Mouse (Mus musculus) forebrain, embryonic 14.5 days (tissue): ENCODE results near the gene Hddc3. TPM values are rescaled to one million over a fixed set of nuclear protein-coding genes. Genes with fewer than 3 reads are reported as not detected.

ENCODE experiments used
- ATAC-seq: fragments of 200-750 bp; cut with Nextera tagmentation; 2 replicates; pipeline ENCODE4 v1.8.0; 2017; ENCODE audit warnings: mild to moderate bottlenecking, moderate library complexity
- DNase-seq: peaks from one replicate; pipeline ENCODE4 v3.0.0-alpha.2; 2015; ENCODE audit warnings: low spot score
- H3K27ac ChIP-seq: fragments of 300-500 bp; sonication (generic); 2 replicates; pipeline ENCODE4 v1.5.1; 2014; ENCODE audit warnings: low read depth, mild to moderate bottlenecking, control low read depth, low read length, moderate library complexity
- H3K27me3 ChIP-seq: fragments of 300-500 bp; sonication (generic); replicated peaks from 2 replicates; pipeline ENCODE4 v1.6.1; 2014; ENCODE audit warnings: low read length, control low read depth, mixed read lengths; ENCODE audit not compliant: control insufficient read depth, insufficient read depth
- H3K36me3 ChIP-seq: fragments of 300-500 bp; sonication (generic); 2 replicates; pipeline ENCODE4 v1.6.1; 2014; ENCODE audit warnings: low read length, control low read depth; ENCODE audit not compliant: control insufficient read depth, insufficient read depth
- H3K4me1 ChIP-seq: fragments of 300-500 bp; sonication (generic); 2 replicates; pipeline ENCODE4 v1.6.1; 2014; ENCODE audit warnings: antibody characterized with exemption, low read length, control low read depth; ENCODE audit not compliant: control insufficient read depth, insufficient read depth
- H3K4me2 ChIP-seq: fragments of 300-500 bp; sonication (generic); 2 replicates; pipeline ENCODE4 v1.6.1; 2014; ENCODE audit warnings: mild to moderate bottlenecking, control low read depth, low read length
- H3K4me3 ChIP-seq: fragments of 300-500 bp; sonication (generic); 2 replicates; pipeline ENCODE4 v1.5.1; 2014; ENCODE audit warnings: low read depth, low read length, control low read depth
- H3K9ac ChIP-seq: fragments of 300-500 bp; sonication (generic); 2 replicates; pipeline ENCODE4 v1.6.1; 2014; ENCODE audit warnings: mild to moderate bottlenecking, low read length, control low read depth, moderate library complexity
- H3K9me3 ChIP-seq: fragments of 300-500 bp; sonication (generic); replicated peaks from 2 replicates; pipeline ENCODE4 v1.6.1; 2016; ENCODE audit warnings: low read length, control low read depth, mixed read lengths; ENCODE audit not compliant: control insufficient read depth
- WGBS: fragments of 180-500 bp; shearing (Covaris S2); extraction: QIAGEN DNeasy Blood & Tissue Kit; methylation state at CpG from one replicate; pipeline ENCODE4 v1.1.7; 2014; 5-methylcytosine and 5-hydroxymethylcytosine counted together
- polyA plus RNA-seq: library from polyadenylated mRNA; unstranded; fragments of >200 nt; fragmentation: Nextera tagmentation; extraction: Ambion mirVana; gene quantifications from 2 replicates; pipeline ENCODE4 v1.2.1, GENCODE M21; 2014

Gene Hddc3
- polyA plus RNA-seq, 1 experiment from 2014 or later, result 30.7 TPM

DNA sequence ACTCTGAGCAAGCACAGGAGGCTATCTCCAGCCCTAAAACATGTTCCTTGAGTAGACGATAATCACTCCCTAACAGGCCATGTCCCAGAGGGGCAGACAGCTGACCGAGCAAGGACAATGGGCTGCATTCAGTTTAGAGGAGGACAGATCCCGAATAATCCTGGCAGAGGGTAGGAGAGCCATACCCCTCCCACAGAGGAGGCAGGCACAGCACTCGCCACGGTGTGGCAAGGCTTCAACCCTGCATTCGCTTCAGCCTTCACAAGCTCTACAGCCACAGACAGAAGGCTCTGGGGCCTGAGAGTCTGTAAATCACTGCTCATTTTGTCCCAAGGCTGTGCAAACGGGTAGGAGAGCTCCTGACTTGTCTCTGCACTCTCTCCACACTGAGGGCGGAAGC lies 14.3 kb downstream of the Hddc3 start:
- H3K27ac ChIP-seq, result peak overlapping the region; percentile 44; the same call in 1 of the 2 replicates
- DNase-seq (peak; percentile 30), ATAC-seq (no peak)
- no peaks in the 10 kb centered on the region for H3K27me3 ChIP-seq
- H3K36me3 ChIP-seq, result peaks cover 75% of the 10 kb centered on the region
- no peaks in the 10 kb centered on the region for H3K4me1 ChIP-seq
- H3K9ac ChIP-seq, result no peak overlapping the region
- no peak overlapping the region for H3K4me2 ChIP-seq
- no peak overlapping the region for H3K4me3 ChIP-seq
- no peaks in the 10 kb centered on the region for H3K9me3 ChIP-seq
- WGBS, result 13% methylated on average over 8 of the region's 8 CpGs

GRCm38 (mm10) chr7:80358039-80358438 lies 15.1 kb downstream of the Hddc3 start:
- DNase-seq, result no peak
- WGBS, result 53% methylated on average over 4 of the region's 4 CpGs
- Histone ChIP-seq H3K4me1 (no peaks in the 10 kb centered on the region), H3K27me3 (no peaks in the 10 kb centered on the region), H3K9ac (no peak overlapping the region), H3K4me2 (no peak overlapping the region), H3K4me3 (no peak overlapping the region), H3K27ac (no peak overlapping the region), H3K9me3 (no peaks in the 10 kb centered on the region), H3K36me3 (peaks cover 75% of the 10 kb centered on the region)
- ATAC-seq, result no peak

DNA sequence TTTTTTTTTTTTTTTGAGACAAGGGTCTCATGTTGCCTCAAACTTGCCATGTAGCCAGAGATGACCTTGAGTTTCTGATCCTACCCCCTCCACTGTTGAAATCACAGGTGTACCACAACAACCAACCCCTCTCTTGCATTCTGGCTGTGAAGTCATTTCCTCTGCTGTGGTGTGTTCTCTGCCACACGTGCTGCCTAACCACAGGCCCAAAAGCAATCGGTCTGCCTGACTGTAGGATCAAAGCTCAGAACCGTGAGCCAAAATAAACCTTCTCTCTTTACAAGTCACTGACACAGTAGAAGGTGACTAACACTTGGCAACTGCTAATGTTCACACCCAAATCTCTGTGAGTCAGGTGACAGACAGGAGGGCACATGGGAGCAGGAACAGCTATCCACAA lies 17.5 kb downstream of the Hddc3 start:
- peaks cover 79% of the 10 kb centered on the region for H3K36me3 ChIP-seq

GRCm38 (mm10) chr7:80365759-80366158 lies 22.9 kb downstream of the Hddc3 start:
- no peaks in the 10 kb centered on the region for H3K9me3 ChIP-seq
- no peak overlapping the region for H3K4me2 ChIP-seq
- 0 out of 2 replicates have a peak, but pooled peaks cover 2% of the 10 kb centered on the region for H3K4me1 ChIP-seq
- H3K4me3 ChIP-seq, result no peak overlapping the region
- DNase-seq (no peak), ATAC-seq (no peak)
- 88% methylated on average over 2 of the region's 2 CpGs for WGBS
- H3K27ac ChIP-seq, result no peak overlapping the region
- H3K36me3 ChIP-seq, result peaks cover 69% of the 10 kb centered on the region
- no peaks in the 10 kb centered on the region for H3K27me3 ChIP-seq
- H3K9ac ChIP-seq, result no peak overlapping the region

More for the DNA sequence above, 17.5 kb downstream of the Hddc3 start:
- no peak overlapping the region for H3K4me3 ChIP-seq
- no peak for DNase-seq
- no peaks in the 10 kb centered on the region for H3K4me1 ChIP-seq
- ATAC-seq, result no peak
- no peaks in the 10 kb centered on the region for H3K27me3 ChIP-seq
- H3K4me2 ChIP-seq, result no peak overlapping the region
- no peak overlapping the region for H3K9ac ChIP-seq
- no peaks in the 10 kb centered on the region for H3K9me3 ChIP-seq
- H3K27ac ChIP-seq, result no peak overlapping the region
- WGBS, result 83% methylated on average over 3 of the region's 3 CpGs

GRCm38 (mm10) chr7:80367232-80367631 lies 24.3 kb downstream of the Hddc3 start:
- H3K4me1 ChIP-seq, result 0 out of 2 replicates have a peak, but pooled peaks cover 2% of the 10 kb centered on the region
- H3K4me2 ChIP-seq, result no peak overlapping the region
- no peaks in the 10 kb centered on the region for H3K27me3 ChIP-seq
- DNase-seq, result no peak
- H3K9ac ChIP-seq, result no peak overlapping the region
- no peak overlapping the region for H3K27ac ChIP-seq
- no peak overlapping the region for H3K4me3 ChIP-seq
- no peak for ATAC-seq
- no peaks in the 10 kb centered on the region for H3K9me3 ChIP-seq
- peaks cover 54% of the 10 kb centered on the region for H3K36me3 ChIP-seq
- 98% methylated on average over 7 of the region's 7 CpGs for WGBS

DNA sequence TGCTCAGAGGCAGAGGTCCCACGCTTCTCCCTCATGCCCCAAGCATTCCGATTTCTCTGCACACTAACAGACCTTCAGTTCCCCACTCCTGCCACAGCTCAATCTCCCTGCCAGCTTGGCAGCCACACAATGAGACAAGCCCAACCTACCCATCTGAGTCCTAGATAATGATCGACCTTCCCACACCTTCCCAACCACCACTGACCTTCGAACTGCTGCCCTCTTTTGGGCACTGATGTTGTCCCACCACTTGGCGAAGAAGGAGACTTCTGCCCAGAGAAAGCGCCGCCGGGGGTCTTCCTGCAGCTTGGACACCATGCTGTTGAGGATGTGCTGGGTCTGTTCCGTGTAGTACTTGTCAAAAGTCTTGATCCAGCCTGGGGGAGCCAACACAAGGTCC lies 25.1 kb downstream of the Hddc3 start:
- 90% methylated on average over 9 of the region's 9 CpGs for WGBS
- Histone ChIP-seq H3K4me3 (no peak overlapping the region), H3K4me2 (no peak overlapping the region), H3K27me3 (no peaks in the 10 kb centered on the region), H3K27ac (no peak overlapping the region), H3K4me1 (0 out of 2 replicates have a peak, but pooled peaks cover 2% of the 10 kb centered on the region), H3K9ac (no peak overlapping the region), H3K9me3 (no peaks in the 10 kb centered on the region), H3K36me3 (peaks cover 46% of the 10 kb centered on the region)
- DNase-seq (no peak), ATAC-seq (no peak)

DNA sequence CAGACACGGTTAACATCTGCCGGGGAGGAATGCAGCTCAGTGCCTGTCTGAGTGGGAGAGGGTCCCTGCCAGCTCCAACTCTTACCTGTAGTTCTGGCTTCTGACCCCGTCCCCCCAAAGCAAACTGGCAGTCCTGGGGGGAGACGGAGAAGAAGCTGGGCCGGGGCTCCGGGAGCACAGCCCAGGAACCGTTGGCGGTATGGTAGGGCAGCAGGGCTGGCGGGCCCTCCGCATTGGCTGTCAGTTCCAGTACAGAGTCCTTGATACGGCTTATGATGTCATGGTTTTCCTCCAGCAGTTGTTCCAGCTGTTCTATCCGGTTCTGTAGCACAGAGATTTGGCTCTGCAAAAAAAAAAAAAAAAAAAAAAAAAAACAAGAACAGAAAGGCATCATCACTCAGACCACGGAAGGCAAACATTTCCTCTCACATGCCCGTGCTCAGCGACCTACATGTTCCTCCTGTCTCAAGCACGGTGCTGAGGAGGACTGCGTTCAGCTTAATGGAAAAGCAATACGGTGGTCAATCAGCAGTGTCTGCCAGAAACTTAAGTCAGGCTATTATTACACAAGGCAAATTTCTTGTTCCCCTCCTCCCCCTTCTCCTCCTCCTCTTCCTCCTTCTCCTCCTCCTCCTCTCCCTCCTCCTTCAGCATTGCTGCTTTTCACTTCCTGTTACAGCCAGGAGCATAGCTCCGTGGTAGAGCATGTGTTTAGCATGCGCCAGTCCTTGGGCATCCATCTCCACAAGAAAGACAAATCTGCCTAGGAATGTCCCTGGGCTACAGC lies 25.9 kb downstream of the Hddc3 start:
- Histone ChIP-seq H3K36me3 (peaks cover 38% of the 10 kb centered on the region), H3K4me3 (no peak overlapping the region), H3K27me3 (no peaks in the 10 kb centered on the region), H3K9me3 (no peaks in the 10 kb centered on the region), H3K4me1 (0 out of 2 replicates have a peak, but pooled peaks cover 2% of the 10 kb centered on the region), H3K27ac (no peak overlapping the region), H3K4me2 (no peak overlapping the region), H3K9ac (no peak overlapping the region)
- WGBS, result 88% methylated on average over 20 of the region's 20 CpGs
- ATAC-seq, result no peak
- no peak for DNase-seq

GRCm38 (mm10) chr7:80369461-80369860 lies 26.6 kb downstream of the Hddc3 start:
- Histone ChIP-seq H3K27me3 (no peaks in the 10 kb centered on the region), H3K4me3 (0 out of 2 replicates have a peak overlapping the region, but pooled peaks have one; percentile 89)

GRCm38 (mm10) chr7:80369967-80370431 lies 27.1 kb downstream of the Hddc3 start:
- Histone ChIP-seq H3K27ac (no peak overlapping the region), H3K27me3 (no peaks in the 10 kb centered on the region), H3K4me2 (peak overlapping the region; percentile 68), H3K9ac (peak overlapping the region; percentile 90), H3K9me3 (no peaks in the 10 kb centered on the region), H3K4me3 (peak overlapping the region; percentile 89), H3K4me1 (0 out of 2 replicates have a peak, but pooled peaks cover 2% of the 10 kb centered on the region), H3K36me3 (peaks cover 31% of the 10 kb centered on the region)
- no peak for DNase-seq
- ATAC-seq, result no peak
- 56% methylated on average over 4 of the region's 4 CpGs for WGBS

More at GRCm38 (mm10) chr7:80369461-80369860, 26.6 kb downstream of the Hddc3 start:
- Histone ChIP-seq H3K9me3 (no peaks in the 10 kb centered on the region), H3K36me3 (peaks cover 32% of the 10 kb centered on the region), H3K9ac (no peak overlapping the region), H3K27ac (no peak overlapping the region), H3K4me2 (peak overlapping the region; percentile 68), H3K4me1 (0 out of 2 replicates have a peak, but pooled peaks cover 2% of the 10 kb centered on the region)
- no peak for ATAC-seq
- DNase-seq, result no peak
- 67% methylated on average over 5 of the region's 5 CpGs for WGBS
